Mouse (Mus musculus) CH12.LX (cell line): ENCODE measurements around the gene Plch2. TPM values are rescaled to one million over a fixed set of nuclear protein-coding genes. Genes with fewer than 3 reads are reported as not detected.

Experiments used
- DNase-seq: peaks from one replicate; pipeline ENCODE4 v3.0.0-alpha.2; 2013; ENCODE audit errors: extremely low read depth
- H3K27ac ChIP-seq: 2 replicates; pipeline ENCODE4 v1.5.1; 2012; ENCODE audit warnings: low read depth, mild to moderate bottlenecking, control low read depth, moderate library complexity; ENCODE audit not compliant: insufficient read depth
- H3K27me3 ChIP-seq: replicated peaks from 2 replicates; pipeline ENCODE3; 2012; ENCODE audit warnings: inconsistent platforms
- H3K36me3 ChIP-seq, 2 experiments: replicated peaks in 1 of 2; 2 replicates each; pipeline versions ENCODE3 to v1.6.1; 2012; ENCODE audit warnings: inconsistent platforms in 1 of 2, low read length in 1 of 2, mild to moderate bottlenecking in 1 of 2, mixed read lengths in 1 of 2, moderate library complexity in 1 of 2; ENCODE audit not compliant: control insufficient read depth in 1 of 2, insufficient read depth in 1 of 2
- H3K4me1 ChIP-seq, 2 experiments: 2 replicates each; pipeline ENCODE4 v1.6.1; 2012; ENCODE audit warnings: inconsistent platforms in 1 of 2, moderate library complexity in 1 of 2; ENCODE audit not compliant: insufficient read depth in 2 of 2, control insufficient read depth in 1 of 2
- H3K4me2 ChIP-seq: 2 replicates; pipeline ENCODE4 v1.6.1; 2012; ENCODE audit warnings: low read depth, mild to moderate bottlenecking, control low read depth; ENCODE audit not compliant: poor library complexity, insufficient read depth, severe bottlenecking
- H3K4me3 ChIP-seq, 3 experiments: fragments of 150-350 bp in 1 of 3; sonication (generic) in 1 of 3; replicated peaks in 1 of 3; 2 replicates each; pipeline versions ENCODE3 to v1.5.1; 2011 to 2012; ENCODE audit warnings: low read depth in 2 of 3, low read length in 2 of 3, mild to moderate bottlenecking in 2 of 3, moderate library complexity in 2 of 3, control low read depth in 1 of 3, improper control_type of control experiment in 1 of 3, inconsistent platforms in 1 of 3, mixed read lengths in 1 of 3; ENCODE audit not compliant: poor library complexity in 1 of 3
- H3K79me2 ChIP-seq: replicated peaks from 2 replicates; pipeline ENCODE4 v1.6.1; 2012; ENCODE audit warnings: mild to moderate bottlenecking, moderate library complexity; ENCODE audit not compliant: control insufficient read depth, poor library complexity, insufficient read depth, severe bottlenecking; ENCODE audit errors: extremely low read depth
- H3K9ac ChIP-seq: 2 replicates; pipeline ENCODE4 v1.6.1; 2012; ENCODE audit warnings: low read depth, mild to moderate bottlenecking, control low read depth, moderate library complexity; ENCODE audit not compliant: insufficient read depth
- H3K9me3 ChIP-seq: replicated peaks from 2 replicates; pipeline ENCODE3; 2012; ENCODE audit warnings: low read length, inconsistent platforms, mixed read lengths
- CHD1 ChIP-seq: IDR thresholded peaks from 2 replicates; pipeline ENCODE4 v1.6.1; 2012; ENCODE audit warnings: low read depth, low read length, improper control_type of control experiment, inconsistent platforms
- CHD2 ChIP-seq: IDR thresholded peaks from 2 replicates; pipeline ENCODE4 v1.6.1; 2011; ENCODE audit warnings: low read length, improper control_type of control experiment
- CTCF ChIP-seq, 2 experiments: IDR thresholded peaks in 1 of 2; conservative IDR thresholded peaks in 1 of 2; 2 replicates each; pipeline ENCODE4 v1.5.1; 2011 to 2012; ENCODE audit warnings: low read depth in 2 of 2, low read length in 2 of 2, improper control_type of control experiment in 1 of 2, inconsistent platforms in 1 of 2, mild to moderate bottlenecking in 1 of 2, moderate library complexity in 1 of 2
- E2F4 ChIP-seq: IDR thresholded peaks from 2 replicates; pipeline ENCODE4 v1.6.1; 2011; ENCODE audit warnings: low read depth, low read length, improper control_type of control experiment; ENCODE audit not compliant: insufficient replicate concordance
- ETS1 ChIP-seq: conservative IDR thresholded peaks from 2 replicates; pipeline ENCODE4 v1.6.1; 2012; ENCODE audit warnings: low read depth, mild to moderate bottlenecking, inconsistent platforms, low read length, improper control_type of control experiment, moderate library complexity
- HCFC1 ChIP-seq: IDR thresholded peaks from 2 replicates; pipeline ENCODE4 v1.6.1; 2012; ENCODE audit warnings: low read depth, mild to moderate bottlenecking, inconsistent platforms, low read length, improper control_type of control experiment
- MEF2A ChIP-seq: IDR thresholded peaks from 2 replicates; pipeline ENCODE4 v1.6.1; 2014; ENCODE audit warnings: low read depth, mild to moderate bottlenecking, inconsistent platforms, low read length, improper control_type of control experiment, borderline replicate concordance
- NELFE ChIP-seq: IDR thresholded peaks from 2 replicates; pipeline ENCODE4 v1.6.1; 2011; ENCODE audit warnings: low read depth, low read length, improper control_type of control experiment
- NRF1 ChIP-seq: IDR thresholded peaks from 2 replicates; pipeline ENCODE4 v1.6.1; 2014; ENCODE audit warnings: low read depth, mild to moderate bottlenecking, inconsistent platforms, low read length, improper control_type of control experiment, moderate library complexity
- PAX5 ChIP-seq: IDR thresholded peaks from 2 replicates; pipeline ENCODE4 v1.6.1; 2012; ENCODE audit warnings: low read length, inconsistent platforms, mixed read lengths
- RAD21 ChIP-seq: IDR thresholded peaks from 2 replicates; pipeline ENCODE4 v1.6.1; 2011; ENCODE audit warnings: low read depth, mild to moderate bottlenecking, low read length, improper control_type of control experiment, moderate library complexity
- RCOR1 ChIP-seq: conservative IDR thresholded peaks from 2 replicates; pipeline ENCODE4 v1.6.1; 2012; ENCODE audit warnings: low read depth, mild to moderate bottlenecking, inconsistent platforms, low read length, improper control_type of control experiment
- SIN3A ChIP-seq: IDR thresholded peaks from 2 replicates; pipeline ENCODE4 v1.6.1; 2012; ENCODE audit warnings: low read length, improper control_type of control experiment, inconsistent platforms
- ZMIZ1 ChIP-seq: IDR thresholded peaks from 2 replicates; pipeline ENCODE4 v1.6.1; 2012; ENCODE audit warnings: low read depth, mild to moderate bottlenecking, inconsistent platforms, low read length, improper control_type of control experiment
- dilution Hi-C: fragments of 300-500 bp; cut with MboI; formaldehyde crosslinking; loops from 2 replicates; pipeline ENCODE4 v1.14.3; 2020; ENCODE audit warnings: low sequenced_read_pairs; ENCODE audit not compliant: extremely low pct_unique_long_range_greater_than_20kb, extremely low pct_ligation_motif_present
- in situ Hi-C: fragments of 300-500 bp; cut with MboI; formaldehyde crosslinking; loops from 3 replicates; pipeline ENCODE4 v1.14.3; 2019; ENCODE audit warnings: low sequenced_read_pairs, low pct_ligation_motif_present, low pct_unique_long_range_greater_than_20kb, mixed read lengths
- polyA plus RNA-seq: library from polyadenylated mRNA; unstranded; fragments of >175 nt; gene quantifications from 2 replicates; pipeline ENCODE4 v1.2.1, GENCODE M21; 2012; ENCODE audit warnings: low read depth; ENCODE audit not compliant: insufficient read length
- total RNA-seq, 2 experiments: library from RNA; depleted of rRNA; stranded (reverse); fragments of 300-350 nt in 1 of 2; fragments of >200 nt in 1 of 2; gene quantifications; 2 replicates each; pipeline ENCODE4 v1.2.3; 2012 to 2014

Plch2 gene
- total and polyA plus RNA-seq, 3 experiments, result 0.04 to 0.47 (median 0.17) TPM

DNA sequence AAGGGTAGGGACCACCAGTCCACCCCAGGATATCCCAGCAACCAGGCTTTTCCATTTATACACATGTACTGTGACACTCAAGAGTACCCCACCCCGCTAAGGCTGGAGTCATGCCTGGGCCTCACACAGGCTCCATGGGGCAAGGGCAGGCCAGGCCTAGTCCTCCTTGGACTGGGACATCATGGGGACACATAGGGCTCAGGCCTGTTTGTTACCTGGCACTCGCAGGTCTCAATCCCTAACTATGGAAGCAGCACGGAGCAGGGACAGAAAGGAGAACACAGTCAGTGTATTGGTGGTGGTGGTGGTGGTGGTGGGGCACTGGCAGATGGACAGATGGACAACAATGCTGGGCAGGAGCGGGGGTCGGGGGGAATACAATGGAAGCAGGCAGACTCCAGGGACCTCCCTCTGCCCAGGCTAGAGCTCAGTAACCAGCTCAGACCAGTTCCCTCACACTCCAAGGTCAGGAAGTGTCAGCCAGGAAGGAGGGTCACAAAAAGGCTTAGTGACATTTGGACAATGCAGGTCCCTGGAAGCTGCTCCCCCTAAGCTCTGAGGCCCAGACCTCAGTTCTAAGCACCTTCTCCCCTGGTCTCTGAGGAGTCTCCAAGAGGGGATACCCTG is 71.3 kb downstream of the Plch2 start:
- peaks cover 42% of the 10 kb centered on the region for H3K27me3 ChIP-seq
- no peak overlapping the region for H3K27ac ChIP-seq
- dilution Hi-C loops (no loop called here), in situ Hi-C loops (loop anchor here (5.0 kb wide), 1 partner anchor 43 kb away; no protein-coding TSS in a partner anchor)
- no peaks in the 10 kb centered on the region for H3K9me3 ChIP-seq
- peaks cover 6 to 8% of the 10 kb centered on the region in 2 experiments for H3K4me1 ChIP-seq
- no peaks in the 10 kb centered on the region for H3K79me2 ChIP-seq
- no peak overlapping the region for H3K4me3 ChIP-seq
- no peak for DNase-seq
- peaks cover 16 to 28% of the 10 kb centered on the region in 2 experiments for H3K36me3 ChIP-seq
- no peak overlapping the region for H3K9ac ChIP-seq
- H3K4me2 ChIP-seq, result 0 out of 2 replicates have a peak overlapping the region, but pooled peaks have one; percentile 42
- TF ChIP-seq HCFC1 (no peak), NELFE (no peak), SIN3A (no peak), PAX5 (no peak), CHD1 (no peak), MEF2A (no peak), ETS1 (no peak), RAD21 (no peak), CHD2 (no peak), ZMIZ1 (no peak), CTCF (conservative IDR thresholded peaks at IDR 0.05 in 1 of 2, IDR thresholded peaks at IDR 0.05 in 1 of 2; ENCODE audit: low read depth in 2 of 2, low read length in 2 of 2) (no peak), NRF1 (no peak), RCOR1 (no peak)

DNA sequence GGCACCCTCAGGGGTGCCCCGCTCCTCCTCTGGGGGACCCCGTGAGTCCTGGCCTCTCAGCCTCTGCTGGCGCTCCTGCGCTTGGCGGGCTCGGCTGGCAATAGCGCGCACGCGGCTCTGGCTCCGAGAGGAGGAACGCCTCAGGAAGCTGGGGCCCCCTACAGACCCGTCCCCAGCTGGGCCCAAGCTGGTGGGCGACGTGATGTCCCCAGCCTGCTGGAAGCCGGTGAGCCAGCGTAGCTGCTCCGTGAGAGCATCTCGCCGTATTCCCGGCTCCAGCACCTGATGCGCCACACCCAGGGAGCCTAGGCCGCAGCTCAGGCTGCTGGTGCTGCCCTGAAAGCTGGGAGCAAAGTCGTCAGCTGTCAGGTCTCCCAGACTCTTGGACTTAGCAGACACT is 72.8 kb downstream of the Plch2 start:
- no peak overlapping the region for H3K4me2 ChIP-seq
- no peaks in the 10 kb centered on the region for H3K9me3 ChIP-seq
- no peak overlapping the region for H3K4me3 ChIP-seq
- TF ChIP-seq E2F4 (no peak), NELFE (no peak)
- peaks cover 6 to 8% of the 10 kb centered on the region in 2 experiments for H3K4me1 ChIP-seq
- in situ Hi-C loops (no loop called here), dilution Hi-C loops (no loop called here)
- peaks cover 27% of the 10 kb centered on the region for H3K27me3 ChIP-seq
- peaks cover 30 to 43% of the 10 kb centered on the region in 2 experiments for H3K36me3 ChIP-seq
- no peak overlapping the region for H3K9ac ChIP-seq
- no peak for DNase-seq
- no peak overlapping the region for H3K27ac ChIP-seq
- H3K79me2 ChIP-seq, result no peaks in the 10 kb centered on the region
